8 mouse cellular contexts compared by ENCODE assay signal in the genomic region with DNA sequence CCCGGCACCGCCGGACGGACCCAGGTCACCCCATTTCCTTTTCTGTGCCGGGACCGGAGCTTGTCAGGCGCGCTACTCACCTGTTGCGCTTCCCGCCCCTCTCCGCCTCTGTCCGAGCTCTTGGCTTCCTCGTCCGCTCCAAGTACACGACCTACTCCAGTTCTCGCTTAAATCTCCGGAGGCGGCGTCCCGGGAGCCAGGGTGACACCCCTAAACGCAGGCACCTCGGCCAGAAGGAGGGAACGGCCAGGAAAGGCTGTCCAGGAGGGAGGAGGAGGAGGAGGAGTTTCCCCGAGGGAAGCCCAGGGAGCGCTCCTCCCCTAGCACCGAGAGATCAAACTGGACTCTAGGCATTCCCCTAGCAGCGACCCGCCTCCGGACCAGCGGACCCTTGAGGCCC. TPM values are rescaled to one million over a fixed set of nuclear protein-coding genes. Genes with fewer than 3 reads are reported as not detected.
DNase-seq lines count a peak whose midpoint lies in the region; ATAC-seq and TF ChIP-seq lines count a peak whose summit lies in the region.

A gene (minus strand): TSS at position 257 of the 400 bp plus-strand sequence.

- H3K27me3 ChIP-seq in cerebellum, adult 2 months (ENCODE audit: control insufficient read depth, insufficient read depth, low read length), result peaks cover 3% of the 10 kb centered on the region; the same call in 1 of the 2 replicates
- peaks cover 47% of the 10 kb centered on the region for H3K27me3 ChIP-seq in intestine, postnatal 0 days (replicated peaks; ENCODE audit: control insufficient read depth, insufficient read depth, low read length)
- peaks cover 42% of the 10 kb centered on the region for H3K27me3 ChIP-seq in liver, embryonic 15.5 days

- no peak within 1 kb of the TSS for H3K27ac ChIP-seq in cerebellum, adult 2 months (ENCODE audit: insufficient read depth, low read length)
- H3K27ac ChIP-seq in embryonic fibroblast, embryonic 13.5 days (ENCODE audit: insufficient read depth, low read length), result no peak within 1 kb of the TSS
- peak within 1 kb of the TSS; percentile 50; the same call in 1 of the 2 replicates for H3K27ac ChIP-seq in intestine, postnatal 0 days (ENCODE audit: low read depth, low read length)
- H3K27ac ChIP-seq in liver, embryonic 15.5 days (replicated peaks), result no peak within 1 kb of the TSS

- ATAC-seq in intestine, postnatal 0 days, result peak; percentile 57
- peak; percentile 66 for ATAC-seq in liver, embryonic 15.5 days (ENCODE audit: insufficient read depth)

- H3K9me3 ChIP-seq in intestine, postnatal 0 days (ENCODE audit: control insufficient read depth), result no peaks in the 10 kb centered on the region
- H3K9me3 ChIP-seq in liver, embryonic 15.5 days (replicated peaks), result no peaks in the 10 kb centered on the region

- H3K4me1 ChIP-seq in cerebellum, adult 2 months (ENCODE audit: control insufficient read depth, insufficient read depth, low read length), result peaks cover 2% of the 10 kb centered on the region; the same call in 1 of the 2 replicates
- H3K4me1 ChIP-seq in embryonic fibroblast, embryonic 13.5 days (ENCODE audit: control insufficient read depth, insufficient read depth, low read length), result no peaks in the 10 kb centered on the region
- H3K4me1 ChIP-seq in intestine, postnatal 0 days (replicated peaks; ENCODE audit: control insufficient read depth, insufficient read depth, low read length), result peaks cover 8% of the 10 kb centered on the region; the same call in 1 of the 2 replicates
- peaks cover 8% of the 10 kb centered on the region for H3K4me1 ChIP-seq in liver, embryonic 15.5 days (replicated peaks)

- under 1% methylated on average over 30 of the region's 30 CpGs for WGBS in cerebellum, adult 2 months
- under 1% methylated on average over 30 of the region's 30 CpGs for WGBS in intestine, postnatal 0 days
- 2% methylated on average over 30 of the region's 30 CpGs for WGBS in liver, embryonic 15.5 days (ENCODE audit: insufficient replicate concordance)

- no peak for TF ChIP-seq POLR2A in cerebellum, adult 2 months (IDR thresholded peaks at IDR 0.05; ENCODE audit: borderline replicate concordance, insufficient read depth, low read length)
- TF ChIP-seq POLR2A in embryonic fibroblast, embryonic 13.5 days (IDR thresholded peaks at IDR 0.05; ENCODE audit: low read depth, low read length), result no peak

- H3K9ac ChIP-seq in intestine, postnatal 0 days (ENCODE audit: low read depth, low read length), result peak within 1 kb of the TSS; percentile 58
- H3K9ac ChIP-seq in liver, embryonic 15.5 days, result no peak within 1 kb of the TSS

- H3K4me3 ChIP-seq in cerebellum, adult 2 months (replicated peaks; ENCODE audit: insufficient read depth, low read depth, low read length), result peak within 1 kb of the TSS; percentile 2
- peak within 1 kb of the TSS; percentile 20; the same call in 1 of the 2 replicates for H3K4me3 ChIP-seq in embryonic fibroblast, embryonic 13.5 days (ENCODE audit: insufficient read depth, low read length)
- H3K4me3 ChIP-seq in intestine, postnatal 0 days (ENCODE audit: low read depth, low read length), result peak within 1 kb of the TSS; percentile 52
- peak within 1 kb of the TSS; percentile 44 for H3K4me3 ChIP-seq in liver, embryonic 15.5 days (replicated peaks)

- DNase-seq in cerebellum, adult 2 months, result peak in 1 of 2 experiments; percentile 6
- no peak for DNase-seq in cerebellum, adult 11-12 months
- peak; percentile 2 for DNase-seq in ovary, postnatal 10 days (ENCODE audit: low spot score)
- no peak for DNase-seq in layer of hippocampus, adult 11-12 months (ENCODE audit: low spot score)
- DNase-seq in layer of hippocampus, postnatal 36 days, result no peak

- H3K36me3 ChIP-seq in intestine, postnatal 0 days (ENCODE audit: control insufficient read depth, insufficient read depth), result no peaks in the 10 kb centered on the region
- no peaks in the 10 kb centered on the region for H3K36me3 ChIP-seq in liver, embryonic 15.5 days (replicated peaks)

- H3K4me2 ChIP-seq in intestine, postnatal 0 days (replicated peaks; ENCODE audit: low read depth), result peak within 1 kb of the TSS; percentile 82
- peak within 1 kb of the TSS; percentile 54 for H3K4me2 ChIP-seq in liver, embryonic 15.5 days

- no peak for TF ChIP-seq CTCF in cerebellum, adult 2 months (IDR thresholded peaks at IDR 0.05; ENCODE audit: borderline replicate concordance, insufficient read depth, low read depth, low read length)
- TF ChIP-seq CTCF in embryonic fibroblast, embryonic 13.5 days (IDR thresholded peaks at IDR 0.05; ENCODE audit: borderline replicate concordance, insufficient read depth, low read length), result no peak
- no peak for TF ChIP-seq CTCF in intestine, postnatal 0 days (IDR thresholded peaks at IDR 0.05; ENCODE audit: low read depth)

RNA-seq across cellular contexts. Expression of the gene that starts here (rescaled TPM):
- polyA plus RNA-seq in cerebellum, adult 2 months (2012; rRNA removed), result 0.32 and 0.34 TPM in 2 replicates
- polyA plus RNA-seq in embryonic fibroblast, embryonic 13.5 days (2011; ENCODE audit: insufficient read length, low read depth, missing spikeins), result not detected in 2 replicates
- polyA plus RNA-seq in intestine, postnatal 0 days (2015; fragmentation: Nextera tagmentation; extraction: Ambion mirVana), result 18.3 and 22.1 TPM in 2 replicates
- 4.5 and 4.7 TPM in 2 replicates for polyA plus RNA-seq in liver, embryonic 15.5 days (2015; fragmentation: Nextera tagmentation; extraction: Ambion mirVana)
- total RNA-seq in layer of hippocampus, postnatal 36 days (2021), result not detected

Comparison
In these comparisons a context has a peak if more than half of its experiments do, and no peak if none do; other contexts are left out.
1. H3K4me3 ChIP-seq: peak in every context shown above with its lines; median percentile 52 in intestine, postnatal 0 days; 44 in liver, embryonic 15.5 days; 20 in embryonic fibroblast, embryonic 13.5 days; 2 in cerebellum, adult 2 months.